Mouse (Mus musculus): Measurements from ENCODE around the gene Dazap1.

- TF ChIP-seq EP300 (IDR thresholded peaks at IDR 0.05; ENCODE audit: insufficient read depth, low read depth, low read length) (no peak), POLR2A (IDR thresholded peaks at IDR 0.05; ENCODE audit: insufficient read depth, low read depth, low read length) (no peak)
Measured at GRCm38 (mm10) chr10:80244791-80245399, 16.4 kb upstream of the Dazap1 start.
